Mouse (Mus musculus): ENCODE data around the gene Fam222a.

DNA sequence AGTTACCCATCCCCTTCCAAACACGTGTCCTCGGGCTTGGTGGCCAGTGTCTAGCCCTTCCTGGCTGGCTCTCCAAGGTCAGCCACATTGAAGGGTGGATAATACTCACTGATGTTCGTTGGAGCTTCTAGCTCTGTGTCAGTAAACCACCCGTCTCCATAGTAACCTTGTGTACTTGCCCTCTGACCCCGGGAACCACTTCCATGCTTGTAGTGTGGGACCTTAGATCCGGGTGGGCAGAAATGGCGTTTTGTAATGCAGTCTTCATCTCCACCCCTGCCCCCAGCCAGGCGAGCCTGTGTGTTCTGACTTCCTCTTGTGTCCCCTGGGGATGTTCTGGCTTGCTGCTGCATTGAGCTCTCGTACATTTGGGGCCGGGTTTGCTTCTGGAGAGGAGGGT, 28.8 kb downstream of the Fam222a start:
- no peak for TF ChIP-seq CTCF (conservative IDR thresholded peaks at IDR 0.05; ENCODE audit: low read length)
- TF ChIP-seq NANOG (IDR thresholded peaks at IDR 0.05; ENCODE audit: borderline replicate concordance, low read length) = no peak
